Mouse (Mus musculus) adipose tissue, adult 10 weeks (tissue): ENCODE measurements around the gene Ddx3x. TPM values are rescaled to one million over a fixed set of nuclear protein-coding genes. Genes with fewer than 3 reads are reported as not detected.

Experiments used
- polyA plus RNA-seq: library from polyadenylated mRNA; stranded (reverse); fragments of 350-450 nt; fragmentation: Illumina TruSeq; extraction: RNeasy Lipid Tissue Mini Kit (QIAGEN cat#74804); gene quantifications from one replicate; pipeline ENCODE4 v1.2.3, GENCODE M21; 2014; ENCODE audit warnings: low read depth, low replicate concordance

Ddx3x gene
- 118 TPM for polyA plus RNA-seq

DNA sequence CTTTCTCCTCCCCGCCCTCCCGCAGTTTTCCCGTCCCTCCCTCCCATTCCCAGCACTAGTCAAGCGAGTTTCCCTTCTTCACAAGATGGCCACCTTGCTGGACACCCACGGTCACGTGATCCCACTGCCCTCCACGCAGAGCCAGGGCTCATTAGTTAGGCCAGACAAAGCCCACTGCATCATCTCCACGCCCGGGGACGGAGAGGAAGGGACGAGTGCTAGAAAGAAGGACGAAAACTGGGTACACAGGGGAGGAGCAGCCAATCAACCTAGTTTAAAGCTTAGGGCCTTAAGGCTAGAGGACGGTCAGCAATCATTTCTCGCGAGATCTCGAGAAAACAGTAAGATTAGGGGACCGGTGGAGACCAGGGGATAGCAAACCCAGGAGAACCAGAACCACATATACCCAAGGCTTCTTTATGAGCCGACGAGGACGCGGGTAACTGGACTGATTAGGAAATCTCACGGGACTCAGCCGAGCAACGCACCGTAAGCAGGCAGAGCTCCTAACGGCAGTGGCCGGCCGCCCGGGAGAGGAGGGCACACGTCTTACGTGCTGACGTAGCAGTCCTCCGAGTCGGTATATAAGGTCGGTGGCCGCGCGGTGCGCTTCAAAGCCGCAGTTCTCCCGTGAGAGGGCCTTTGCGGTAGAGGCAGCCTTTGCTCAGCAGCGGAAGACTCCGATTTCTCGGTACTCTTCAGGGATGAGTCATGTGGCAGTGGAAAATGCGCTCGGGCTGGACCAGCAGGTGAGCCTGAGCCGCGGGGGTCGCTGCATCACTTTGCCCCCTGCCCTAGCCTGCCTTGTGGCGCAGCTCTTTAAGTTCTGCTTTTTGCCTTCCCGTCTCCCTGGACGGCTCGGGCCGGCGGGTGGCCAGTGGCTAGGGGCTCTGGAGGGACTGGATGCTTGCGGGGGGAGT is at the start of gene Ddx3x:
TSS of gene Ddx3x (plus strand) at position 562 of the 920 bp plus-strand sequence.

Other genes starting within 250 kb of the Ddx3x start
- 63.5 TPM for gene Usp9x, start 209.5 kb upstream of the Ddx3x start, polyA plus RNA-seq
- gene Nyx, start 185.1 kb downstream of the Ddx3x start, polyA plus RNA-seq: 0.45 TPM